Mouse (Mus musculus): ENCODE data around the gene Tbx21.

Gene Tbx21

GRCm38 (mm10) chr11:97082977-97083376 is 32.2 kb downstream of the Tbx21 start:
- no peak for DNase-seq (ENCODE audit: low spot score)

- no peak for DNase-seq (ENCODE audit: low spot score)
Measured at GRCm38 (mm10) chr11:97080291-97080690, 34.8 kb downstream of the Tbx21 start.

- DNase-seq (ENCODE audit: low spot score), result no peak
Measured at GRCm38 (mm10) chr11:97078751-97079150, 36.4 kb downstream of the Tbx21 start.

GRCm38 (mm10) chr11:97074235-97074634 is 40.9 kb downstream of the Tbx21 start:
- DNase-seq (ENCODE audit: low spot score), result no peak

- no peak for DNase-seq (ENCODE audit: low spot score)
Measured at GRCm38 (mm10) chr11:97072533-97072932, 42.6 kb downstream of the Tbx21 start.

GRCm38 (mm10) chr11:97071129-97071528 is 44.0 kb downstream of the Tbx21 start:
- DNase-seq (ENCODE audit: low spot score), result no peak

- no peak for DNase-seq (ENCODE audit: low spot score)
Measured at GRCm38 (mm10) chr11:97069770-97070169, 45.4 kb downstream of the Tbx21 start.

GRCm38 (mm10) chr11:97069333-97069732 is 45.8 kb downstream of the Tbx21 start:
- DNase-seq (ENCODE audit: low spot score), result no peak

GRCm38 (mm10) chr11:97066656-97067360 is 48.3 kb downstream of the Tbx21 start:
- DNase-seq (ENCODE audit: low spot score), result no peak

- no peak for DNase-seq (ENCODE audit: low spot score)
Measured at GRCm38 (mm10) chr11:97065538-97066295, 49.4 kb downstream of the Tbx21 start.

- DNase-seq (ENCODE audit: low spot score), result no peak
Measured at GRCm38 (mm10) chr11:97063921-97064295, 51.2 kb downstream of the Tbx21 start.

- DNase-seq (ENCODE audit: low spot score), result no peak
Measured at GRCm38 (mm10) chr11:97063274-97063920, 51.7 kb downstream of the Tbx21 start.

GRCm38 (mm10) chr11:97052219-97052646 is 62.9 kb downstream of the Tbx21 start:
- DNase-seq (ENCODE audit: low spot score), result no peak

- no peak for DNase-seq (ENCODE audit: low spot score)
Measured at GRCm38 (mm10) chr11:97050944-97051586, 64.1 kb downstream of the Tbx21 start.

GRCm38 (mm10) chr11:97050216-97050943 is 64.8 kb downstream of the Tbx21 start, which contains the start of gene Osbpl7:
Gene Osbpl7 (plus strand): TSS chr11:97050628.
- DNase-seq (ENCODE audit: low spot score), result peak; percentile 77

- DNase-seq (ENCODE audit: low spot score), result no peak
Measured at GRCm38 (mm10) chr11:97049492-97050085, 65.5 kb downstream of the Tbx21 start.

- no peak for DNase-seq (ENCODE audit: low spot score)
Measured at GRCm38 (mm10) chr11:97048090-97048650, 67.0 kb downstream of the Tbx21 start.
